Mouse (Mus musculus) c-Kit-negative CD71-positive TER-119-positive erythroid progenitor cells, embryonic 14.5 days (primary cell): ENCODE measurements around the gene Atp5b.
"Not testable (repeated sequence)": the region's sequence is repeated elsewhere in the genome, so short reads cannot be mapped to it uniquely, and the experiment has no call there.

Source experiments
- DNase-seq: peaks from one replicate; pipeline ENCODE4 v3.0.0-alpha.2; 2013; ENCODE audit warnings: low read depth, low spot score

Atp5b gene

GRCm38 (mm10) chr10:128082880-128083421 lies at the start of gene Atp5b:
Atp5b (plus strand) TSS chr10:128083273.
- peak; percentile 100 for DNase-seq

GRCm38 (mm10) chr10:128036746-128037425 lies 46.2 kb upstream of the Atp5b start:
- peak; percentile 25 for DNase-seq

- no peak for DNase-seq
Measured at GRCm38 (mm10) chr10:128037921-128038320, 45.2 kb upstream of the Atp5b start.

- DNase-seq = no peak
Measured at GRCm38 (mm10) chr10:128039167-128039566, 43.9 kb upstream of the Atp5b start.

- no peak for DNase-seq
Measured at GRCm38 (mm10) chr10:128039858-128040257, 43.2 kb upstream of the Atp5b start.

GRCm38 (mm10) chr10:128040293-128040692 lies 42.8 kb upstream of the Atp5b start:
- no peak for DNase-seq

GRCm38 (mm10) chr10:128041636-128042035 lies 41.4 kb upstream of the Atp5b start:
- no peak for DNase-seq

GRCm38 (mm10) chr10:128042466-128042865 lies 40.6 kb upstream of the Atp5b start:
- DNase-seq = no peak

GRCm38 (mm10) chr10:128043041-128043835 lies 39.8 kb upstream of the Atp5b start:
- DNase-seq = no peak

- DNase-seq = no peak
Measured at GRCm38 (mm10) chr10:128048157-128048556, 34.9 kb upstream of the Atp5b start.

- DNase-seq = no peak
Measured at GRCm38 (mm10) chr10:128049741-128050140, 33.3 kb upstream of the Atp5b start.

- no peak for DNase-seq
Measured at GRCm38 (mm10) chr10:128050355-128050754, 32.7 kb upstream of the Atp5b start.

- no peak for DNase-seq
Measured at GRCm38 (mm10) chr10:128051589-128051988, 31.5 kb upstream of the Atp5b start.

GRCm38 (mm10) chr10:128052136-128052535 lies 30.9 kb upstream of the Atp5b start:
- not testable (repeated sequence) for DNase-seq

- DNase-seq = no peak
Measured at GRCm38 (mm10) chr10:128053001-128053400, 30.1 kb upstream of the Atp5b start.

GRCm38 (mm10) chr10:128058184-128058583 lies 24.9 kb upstream of the Atp5b start:
- DNase-seq = no peak

GRCm38 (mm10) chr10:128058601-128059151 lies 24.4 kb upstream of the Atp5b start, which contains the start of gene Ptges3:
Ptges3 (plus strand) TSS chr10:128058954.
- peak; percentile 93 for DNase-seq

GRCm38 (mm10) chr10:128059207-128059981 lies 23.7 kb upstream of the Atp5b start:
- DNase-seq = no peak

- DNase-seq = no peak
Measured at GRCm38 (mm10) chr10:128061109-128061508, 22.0 kb upstream of the Atp5b start.

- no peak for DNase-seq
Measured at GRCm38 (mm10) chr10:128062221-128062989, 20.7 kb upstream of the Atp5b start.

- no peak for DNase-seq
Measured at GRCm38 (mm10) chr10:128066072-128066471, 17.0 kb upstream of the Atp5b start.
